8 mouse cellular contexts compared by ENCODE assay signal in genomic region chr6:83138056-83138455, GRCm38 (mm10). TPM values are rescaled to one million over a fixed set of nuclear protein-coding genes. Genes with fewer than 3 reads are reported as not detected.
DNase-seq lines count a peak whose midpoint lies in the region; ATAC-seq and TF ChIP-seq lines count a peak whose summit lies in the region.

No protein-coding gene starts in this region.

- H3K36me3 ChIP-seq in heart, embryonic 16.5 days (ENCODE audit: control insufficient read depth, insufficient read depth): no peaks in the 10 kb centered on the region
- peaks cover 6% of the 10 kb centered on the region for H3K36me3 ChIP-seq in limb, embryonic 14.5 days (ENCODE audit: control insufficient read depth, insufficient read depth, low read length)
- no peaks in the 10 kb centered on the region for H3K36me3 ChIP-seq in neural tube, embryonic 15.5 days

- ATAC-seq in activated CD4-positive, CD25-positive, alpha-beta regulatory T cell, adult 4 months: peak; percentile 54
- peak; percentile 33 for ATAC-seq in heart, embryonic 16.5 days (replicated peaks; ENCODE audit: extremely low read depth, insufficient read depth, low FRiP score)
- ATAC-seq in limb, embryonic 14.5 days (ENCODE audit: low FRiP score, low read depth): peak; percentile 23; the same call in 1 of the 2 replicates
- ATAC-seq in neural tube, embryonic 15.5 days (ENCODE audit: low FRiP score): peak; percentile 26

- WGBS in heart, embryonic 16.5 days: 2% methylated on average over 11 of the region's 11 CpGs
- under 1% methylated on average over 11 of the region's 11 CpGs for WGBS in limb, embryonic 14.5 days
- WGBS in neural tube, embryonic 15.5 days: 0% methylated on average over 11 of the region's 11 CpGs

- H3K4me3 ChIP-seq in heart, embryonic 16.5 days (ENCODE audit: low read length): peak overlapping the region; percentile 68
- peak overlapping the region; percentile 61 for H3K4me3 ChIP-seq in limb, embryonic 14.5 days (replicated peaks; ENCODE audit: low read length)
- peak overlapping the region; percentile 29 for H3K4me3 ChIP-seq in neural tube, embryonic 15.5 days (replicated peaks)

- no peaks in the 10 kb centered on the region for H3K9me3 ChIP-seq in heart, embryonic 16.5 days (replicated peaks; ENCODE audit: control insufficient read depth, low read length)
- no peaks in the 10 kb centered on the region for H3K9me3 ChIP-seq in limb, embryonic 14.5 days (ENCODE audit: control insufficient read depth, low read length)
- no peaks in the 10 kb centered on the region for H3K9me3 ChIP-seq in neural tube, embryonic 15.5 days (replicated peaks)

- peaks cover 32% of the 10 kb centered on the region for H3K4me1 ChIP-seq in heart, embryonic 16.5 days (ENCODE audit: control insufficient read depth, insufficient read depth, low read length)
- peaks cover 50% of the 10 kb centered on the region for H3K4me1 ChIP-seq in limb, embryonic 14.5 days (ENCODE audit: control insufficient read depth, insufficient read depth, low read length)
- peaks cover 55% of the 10 kb centered on the region for H3K4me1 ChIP-seq in neural tube, embryonic 15.5 days

- DNase-seq in gastrocnemius, postnatal 10 days: peak; percentile 47
- no peak for DNase-seq in gastrocnemius, adult 8-10 months (ENCODE audit: low spot score in 2 of 2)
- DNase-seq in limb, embryonic 14.5 days (ENCODE audit: low spot score): peak; percentile 55
- DNase-seq in cerebellum, adult 11 months: no peak
- no peak for DNase-seq in c-Kit-positive CD71-positive TER-119-positive erythroid progenitor cells, embryonic 14.5 days (ENCODE audit: low spot score)

- no peaks in the 10 kb centered on the region for H3K27me3 ChIP-seq in heart, embryonic 16.5 days (ENCODE audit: control insufficient read depth, insufficient read depth, low read length)
- H3K27me3 ChIP-seq in limb, embryonic 14.5 days (ENCODE audit: control insufficient read depth, insufficient read depth, low read length): no peaks in the 10 kb centered on the region
- peaks cover 11% of the 10 kb centered on the region; the same call in 1 of the 2 replicates for H3K27me3 ChIP-seq in neural tube, embryonic 15.5 days (replicated peaks)

- peak overlapping the region; percentile 81 for H3K4me2 ChIP-seq in heart, embryonic 16.5 days (ENCODE audit: low read depth, low read length)
- peak overlapping the region; percentile 90 for H3K4me2 ChIP-seq in limb, embryonic 14.5 days (replicated peaks; ENCODE audit: low read depth, low read length, severe bottlenecking)
- peak overlapping the region; percentile 47 for H3K4me2 ChIP-seq in neural tube, embryonic 15.5 days

- peak overlapping the region; percentile 94 for H3K9ac ChIP-seq in heart, embryonic 16.5 days (ENCODE audit: low read length)
- peak overlapping the region; percentile 90 for H3K9ac ChIP-seq in limb, embryonic 14.5 days (ENCODE audit: low read depth, low read length, severe bottlenecking)
- peak overlapping the region; percentile 31 for H3K9ac ChIP-seq in neural tube, embryonic 15.5 days (replicated peaks)

- TF ChIP-seq POLR2A in limb, embryonic 14.5 days (IDR thresholded peaks at IDR 0.05; ENCODE audit: borderline replicate concordance, extremely low read depth, insufficient read depth, insufficient read length): no peak

- peak overlapping the region; percentile 99 for H3K27ac ChIP-seq in heart, embryonic 16.5 days (ENCODE audit: low read length)
- peak overlapping the region; percentile 100 for H3K27ac ChIP-seq in limb, embryonic 14.5 days (replicated peaks; ENCODE audit: low read depth, low read length)
- H3K27ac ChIP-seq in neural tube, embryonic 15.5 days (replicated peaks): peak overlapping the region; percentile 81

RNA-seq across cellular contexts. Expression of gene Rtkn, which starts 2.8 kb away (rescaled TPM):
- total RNA-seq in gastrocnemius, postnatal 10 days (2021): 10 to 100 TPM; 22.3 to 24.5 TPM
- 10 to 100 TPM in 3 of 4 experiments, 1 to 10 TPM in 1; 9.0 to 12.2 (median 10.9) TPM for total RNA-seq in gastrocnemius, adult 8-10 months (2022)
- not detected for polyA plus RNA-seq in activated CD4-positive, CD25-positive, alpha-beta regulatory T cell, adult 4 months (2017; shearing (Covaris generic))
- polyA plus RNA-seq in heart, embryonic 16.5 days (2015; fragmentation: Nextera tagmentation; extraction: Ambion mirVana): 21.1 and 26.0 TPM in 2 replicates
- 151 and 218 TPM in 2 replicates for polyA plus RNA-seq in limb, embryonic 14.5 days (2012; rRNA removed)
- 40.7 and 46.2 TPM in 2 replicates for polyA plus RNA-seq in limb, embryonic 14.5 days (2014; fragmentation: Nextera tagmentation; extraction: Ambion mirVana)
- polyA plus RNA-seq in neural tube, embryonic 15.5 days (2015; fragmentation: Nextera tagmentation; extraction: Ambion mirVana): 17.1 and 23.7 TPM in 2 replicates

RNA-seq across cellular contexts. Expression of gene Ino80b, which starts 12.8 kb away (rescaled TPM):
- total RNA-seq in gastrocnemius, postnatal 10 days (2021): 10 to 100 TPM; 13.1 to 15.2 TPM
- 10 to 100 TPM; 14.3 to 18.2 (median 16.2) TPM for total RNA-seq in gastrocnemius, adult 8-10 months (2022)
- 1 to 10 TPM; 1.3 to 2.4 TPM for polyA plus RNA-seq in activated CD4-positive, CD25-positive, alpha-beta regulatory T cell, adult 4 months (2017; shearing (Covaris generic))
- polyA plus RNA-seq in heart, embryonic 16.5 days (2015; fragmentation: Nextera tagmentation; extraction: Ambion mirVana): 7.4 and 8.1 TPM in 2 replicates
- 35.9 and 36.8 TPM in 2 replicates for polyA plus RNA-seq in limb, embryonic 14.5 days (2012; rRNA removed)
- polyA plus RNA-seq in limb, embryonic 14.5 days (2014; fragmentation: Nextera tagmentation; extraction: Ambion mirVana): 14.7 and 14.9 TPM in 2 replicates
- polyA plus RNA-seq in neural tube, embryonic 15.5 days (2015; fragmentation: Nextera tagmentation; extraction: Ambion mirVana): 12.0 and 12.3 TPM in 2 replicates

RNA-seq across cellular contexts. Expression of gene Wbp1, which starts 16.7 kb away (rescaled TPM):
- total RNA-seq in gastrocnemius, postnatal 10 days (2021): 10 to 100 TPM; 48.0 to 52.3 TPM
- 10 to 100 TPM; 39.1 to 50.7 (median 45.1) TPM for total RNA-seq in gastrocnemius, adult 8-10 months (2022)
- polyA plus RNA-seq in activated CD4-positive, CD25-positive, alpha-beta regulatory T cell, adult 4 months (2017; shearing (Covaris generic)): 10 to 100 TPM; 21.2 to 31.7 TPM
- polyA plus RNA-seq in heart, embryonic 16.5 days (2015; fragmentation: Nextera tagmentation; extraction: Ambion mirVana): 96.1 and 98.3 TPM in 2 replicates
- polyA plus RNA-seq in limb, embryonic 14.5 days (2012; rRNA removed): 191 and 267 TPM in 2 replicates
- 83.0 and 104 TPM in 2 replicates for polyA plus RNA-seq in limb, embryonic 14.5 days (2014; fragmentation: Nextera tagmentation; extraction: Ambion mirVana)
- polyA plus RNA-seq in neural tube, embryonic 15.5 days (2015; fragmentation: Nextera tagmentation; extraction: Ambion mirVana): 146 and 155 TPM in 2 replicates

RNA-seq across cellular contexts. Expression of gene Wdr54, which starts 18.1 kb away (rescaled TPM):
- total RNA-seq in gastrocnemius, postnatal 10 days (2021): 1 to 10 TPM in 1 of 2 experiments, under 1 TPM in 1; 0.43 to 1.4 TPM
- total RNA-seq in gastrocnemius, adult 8-10 months (2022): 1 to 10 TPM in 3 of 4 experiments, under 1 TPM in 1; 0.87 to 2.3 (median 1.1) TPM
- polyA plus RNA-seq in activated CD4-positive, CD25-positive, alpha-beta regulatory T cell, adult 4 months (2017; shearing (Covaris generic)): under 1 TPM in 1 of 2 experiments, not detected in 1; 0.73 TPM
- 3.8 and 5.4 TPM in 2 replicates for polyA plus RNA-seq in heart, embryonic 16.5 days (2015; fragmentation: Nextera tagmentation; extraction: Ambion mirVana)
- polyA plus RNA-seq in limb, embryonic 14.5 days (2012; rRNA removed): 13.1 and 17.9 TPM in 2 replicates
- 5.5 and 7.3 TPM in 2 replicates for polyA plus RNA-seq in limb, embryonic 14.5 days (2014; fragmentation: Nextera tagmentation; extraction: Ambion mirVana)
- 14.7 and 18.6 TPM in 2 replicates for polyA plus RNA-seq in neural tube, embryonic 15.5 days (2015; fragmentation: Nextera tagmentation; extraction: Ambion mirVana)

RNA-seq across cellular contexts. Expression of gene 1700003E16Rik, which starts 18.1 kb away (rescaled TPM):
- total RNA-seq in gastrocnemius, postnatal 10 days (2021): under 1 TPM in 1 of 2 experiments, not detected in 1; 0.23 TPM
- under 1 TPM in 2 of 4 experiments, not detected in 2; 0.13 to 0.15 TPM for total RNA-seq in gastrocnemius, adult 8-10 months (2022)
- not detected for polyA plus RNA-seq in activated CD4-positive, CD25-positive, alpha-beta regulatory T cell, adult 4 months (2017; shearing (Covaris generic))
- 1.5 and 2.2 TPM in 2 replicates for polyA plus RNA-seq in heart, embryonic 16.5 days (2015; fragmentation: Nextera tagmentation; extraction: Ambion mirVana)
- 0.21 and 0.26 TPM in 2 replicates for polyA plus RNA-seq in limb, embryonic 14.5 days (2012; rRNA removed)
- polyA plus RNA-seq in limb, embryonic 14.5 days (2014; fragmentation: Nextera tagmentation; extraction: Ambion mirVana): 1.7 and 1.9 TPM in 2 replicates
- polyA plus RNA-seq in neural tube, embryonic 15.5 days (2015; fragmentation: Nextera tagmentation; extraction: Ambion mirVana): 7.9 and 8.2 TPM in 2 replicates

Comparison
In these comparisons a context has a peak if more than half of its experiments do, and no peak if none do; other contexts are left out.
1. DNase-seq: peak in gastrocnemius, postnatal 10 days (single experiment) and limb, embryonic 14.5 days (single experiment); none in gastrocnemius, adult 8-10 months (0 of 2), cerebellum, adult 11 months (single experiment) and c-Kit-positive CD71-positive TER-119-positive erythroid progenitor cells, embryonic 14.5 days (single experiment).
2. H3K9ac ChIP-seq: peak in every context shown above with its lines; median percentile 94 in heart, embryonic 16.5 days; 90 in limb, embryonic 14.5 days; 31 in neural tube, embryonic 15.5 days.
3. RNA of gene Rtkn, which starts 2.8 kb away (polyA plus RNA-seq): 40.7 to 218 TPM in limb, embryonic 14.5 days, 21.1 to 26.0 TPM in heart, embryonic 16.5 days and 17.1 to 23.7 TPM in neural tube, embryonic 15.5 days; not detected in activated CD4-positive, CD25-positive, alpha-beta regulatory T cell, adult 4 months; every median in the first group is over 10 times any median in the second.
4. Peak in every context shown above with its lines, with median percentiles within 50 percentile points of each other: ATAC-seq, H3K27ac ChIP-seq, H3K4me2 ChIP-seq and H3K4me3 ChIP-seq.